Mouse (Mus musculus): ENCODE measurements around the gene 4933400A11Rik. TPM values are rescaled to one million over a fixed set of nuclear protein-coding genes. Genes with fewer than 3 reads are reported as not detected.
A peak's percentile ranks its signal among the peaks of the same experiment; 100 is the strongest.

Gene 4933400A11Rik
- polyA plus RNA-seq (2014; fragmentation: Nextera tagmentation; extraction: Ambion mirVana) = not detected in 2 replicates

DNA sequence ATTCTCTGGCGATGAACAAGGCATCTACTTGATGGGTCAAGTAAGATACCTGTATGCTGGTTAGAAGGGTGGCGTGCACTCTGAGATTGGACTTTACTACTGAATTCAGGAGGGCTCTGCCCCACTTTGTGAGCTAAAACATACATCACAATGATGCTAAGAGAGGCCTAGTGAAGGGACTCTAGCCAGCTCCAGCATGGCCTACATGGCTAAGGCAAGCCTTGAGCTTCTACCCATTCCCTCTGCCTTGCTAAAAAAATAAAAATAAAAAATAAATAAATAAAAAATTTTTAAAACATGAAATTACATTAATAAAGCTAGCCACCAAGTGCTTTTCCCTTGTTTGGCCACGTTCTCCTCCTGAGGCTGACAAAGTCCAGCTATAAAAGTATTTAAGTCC is at the start of gene 4933400A11Rik:
4933400A11Rik (minus strand) TSS at position 101 of the 400 bp plus-strand sequence.
- Histone ChIP-seq H3K9ac (replicated peaks; ENCODE audit: low read length) (no peak within 1 kb of the TSS), H3K27ac (replicated peaks; ENCODE audit: low read depth, low read length) (no peak within 1 kb of the TSS), H3K4me2 (ENCODE audit: low read length) (no peak within 1 kb of the TSS), H3K4me1 (ENCODE audit: control insufficient read depth, insufficient read depth, low read length) (no peaks in the 10 kb centered on the region), H3K4me3 (replicated peaks; ENCODE audit: low read depth, low read length) (no peak within 1 kb of the TSS), H3K27me3 (ENCODE audit: control insufficient read depth, insufficient read depth, low read length) (no peaks in the 10 kb centered on the region; the same call in 1 of the 2 replicates), H3K9me3 (ENCODE audit: control insufficient read depth, low read length) (no peaks in the 10 kb centered on the region), H3K36me3 (ENCODE audit: control insufficient read depth, insufficient read depth, low read length) (no peaks in the 10 kb centered on the region)
- DNase-seq (no peak), ATAC-seq (ENCODE audit: low FRiP score, low TSS enrichment) (no peak)
- 90% methylated on average over 3 of the region's 3 CpGs for WGBS

- H3K36me3 ChIP-seq (ENCODE audit: control insufficient read depth, insufficient read depth, low read length) = no peaks in the 10 kb centered on the region
- H3K4me1 ChIP-seq (ENCODE audit: control insufficient read depth, insufficient read depth, low read length) = 0 out of 2 replicates have a peak, but pooled peaks cover 4% of the 10 kb centered on the region
- ATAC-seq (ENCODE audit: low FRiP score, low TSS enrichment) = no peak; the same call in 1 of the 2 replicates
- WGBS = 20% methylated on average over 5 of the region's 5 CpGs
- peak overlapping the region; percentile 20 for H3K4me3 ChIP-seq (replicated peaks; ENCODE audit: low read depth, low read length)
- H3K27me3 ChIP-seq (ENCODE audit: control insufficient read depth, insufficient read depth, low read length) = no peaks in the 10 kb centered on the region
- H3K4me2 ChIP-seq (ENCODE audit: low read length) = peak overlapping the region; percentile 46
- DNase-seq = peak; percentile 29
- no peaks in the 10 kb centered on the region for H3K9me3 ChIP-seq (ENCODE audit: control insufficient read depth, low read length)
- H3K9ac ChIP-seq (replicated peaks; ENCODE audit: low read length) = peak overlapping the region; percentile 1; the same call in 1 of the 2 replicates
- H3K27ac ChIP-seq (replicated peaks; ENCODE audit: low read depth, low read length) = peak overlapping the region; percentile 78
Observed at GRCm38 (mm10) chrX:169828136-169828535, 48.7 kb upstream of the 4933400A11Rik start.

- 23% methylated on average over 7 of the region's 7 CpGs for WGBS
- Histone ChIP-seq H3K9me3 (ENCODE audit: control insufficient read depth, low read length) (no peaks in the 10 kb centered on the region), H3K9ac (replicated peaks; ENCODE audit: low read length) (peak overlapping the region; percentile 1; the same call in 1 of the 2 replicates), H3K27ac (replicated peaks; ENCODE audit: low read depth, low read length) (peak overlapping the region; percentile 78), H3K27me3 (ENCODE audit: control insufficient read depth, insufficient read depth, low read length) (no peaks in the 10 kb centered on the region), H3K36me3 (ENCODE audit: control insufficient read depth, insufficient read depth, low read length) (no peaks in the 10 kb centered on the region), H3K4me1 (ENCODE audit: control insufficient read depth, insufficient read depth, low read length) (0 out of 2 replicates have a peak, but pooled peaks cover 4% of the 10 kb centered on the region), H3K4me3 (replicated peaks; ENCODE audit: low read depth, low read length) (peak overlapping the region; percentile 20; the same call in 1 of the 2 replicates), H3K4me2 (ENCODE audit: low read length) (peak overlapping the region; percentile 46)
- DNase-seq (peak; percentile 39), ATAC-seq (ENCODE audit: low FRiP score, low TSS enrichment) (peak; percentile 43; the same call in 1 of the 2 replicates)
Observed at GRCm38 (mm10) chrX:169827720-169828119, 48.3 kb upstream of the 4933400A11Rik start.

DNA sequence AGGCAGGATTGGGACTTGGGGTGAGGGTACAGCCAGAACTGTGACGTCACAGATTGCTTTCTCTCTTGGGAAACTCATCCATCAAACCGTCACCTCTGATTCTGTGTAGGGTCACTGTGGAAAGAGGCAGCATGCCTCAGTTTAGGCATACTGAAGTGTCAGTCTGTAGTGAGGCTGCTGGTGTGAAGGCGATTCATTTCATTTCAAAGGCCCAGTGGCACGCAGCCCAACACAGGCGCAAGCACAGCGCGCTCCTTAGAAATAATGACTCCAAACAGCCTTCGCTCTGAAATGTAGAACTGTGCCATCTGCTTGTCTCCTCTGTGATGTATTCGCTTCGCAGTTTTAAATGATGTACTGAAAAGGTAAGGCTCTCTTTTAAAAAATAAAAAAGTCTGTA is 47.5 kb upstream of the 4933400A11Rik start:
- Histone ChIP-seq H3K27me3 (ENCODE audit: control insufficient read depth, insufficient read depth, low read length) (no peaks in the 10 kb centered on the region), H3K4me1 (ENCODE audit: control insufficient read depth, insufficient read depth, low read length) (0 out of 2 replicates have a peak, but pooled peaks cover 4% of the 10 kb centered on the region), H3K9ac (replicated peaks; ENCODE audit: low read length) (no peak overlapping the region), H3K4me3 (replicated peaks; ENCODE audit: low read depth, low read length) (no peak overlapping the region), H3K36me3 (ENCODE audit: control insufficient read depth, insufficient read depth, low read length) (no peaks in the 10 kb centered on the region), H3K9me3 (ENCODE audit: control insufficient read depth, low read length) (no peaks in the 10 kb centered on the region), H3K4me2 (ENCODE audit: low read length) (peak overlapping the region; percentile 32), H3K27ac (replicated peaks; ENCODE audit: low read depth, low read length) (0 out of 2 replicates have a peak overlapping the region, but pooled peaks have one; percentile 13)
- peak; percentile 62 for DNase-seq
- 29% methylated on average over 10 of the region's 10 CpGs for WGBS
- peak; percentile 43; the same call in 1 of the 2 replicates for ATAC-seq (ENCODE audit: low FRiP score, low TSS enrichment)

DNA sequence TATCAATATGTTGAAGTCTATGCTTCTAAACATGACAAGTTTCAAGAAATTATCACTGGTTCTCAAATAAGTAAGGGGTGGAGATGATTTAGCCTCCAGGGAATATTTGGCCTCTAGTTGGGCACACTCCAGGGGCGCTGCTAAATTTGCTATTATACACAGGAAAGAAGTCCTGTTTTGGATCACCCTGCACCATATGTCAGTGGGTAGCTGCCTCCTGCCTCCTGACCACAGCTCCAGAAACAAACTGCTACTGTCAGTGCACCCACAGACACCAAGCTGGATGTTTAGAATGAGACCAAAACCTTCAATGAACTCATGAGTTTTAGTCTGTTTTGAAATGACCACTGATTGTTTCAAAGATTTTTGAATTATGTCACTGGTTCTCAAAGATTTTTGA is 34.2 kb upstream of the 4933400A11Rik start:
- Histone ChIP-seq H3K4me2 (ENCODE audit: low read length) (no peak overlapping the region), H3K27ac (replicated peaks; ENCODE audit: low read depth, low read length) (no peak overlapping the region), H3K4me1 (ENCODE audit: control insufficient read depth, insufficient read depth, low read length) (no peaks in the 10 kb centered on the region), H3K4me3 (replicated peaks; ENCODE audit: low read depth, low read length) (no peak overlapping the region), H3K27me3 (ENCODE audit: control insufficient read depth, insufficient read depth, low read length) (no peaks in the 10 kb centered on the region), H3K9me3 (ENCODE audit: control insufficient read depth, low read length) (no peaks in the 10 kb centered on the region), H3K36me3 (ENCODE audit: control insufficient read depth, insufficient read depth, low read length) (no peaks in the 10 kb centered on the region), H3K9ac (replicated peaks; ENCODE audit: low read length) (no peak overlapping the region)
- DNase-seq (no peak), ATAC-seq (ENCODE audit: low FRiP score, low TSS enrichment) (no peak)
- 74% methylated on average over 1 of the region's 1 CpGs for WGBS

- WGBS = 92% methylated on average over 2 of the region's 2 CpGs
- no peak overlapping the region for H3K27ac ChIP-seq (replicated peaks; ENCODE audit: low read depth, low read length)
- no peaks in the 10 kb centered on the region for H3K36me3 ChIP-seq (ENCODE audit: control insufficient read depth, insufficient read depth, low read length)
- no peak overlapping the region for H3K9ac ChIP-seq (replicated peaks; ENCODE audit: low read length)
- H3K4me1 ChIP-seq (ENCODE audit: control insufficient read depth, insufficient read depth, low read length) = no peaks in the 10 kb centered on the region
- H3K9me3 ChIP-seq (ENCODE audit: control insufficient read depth, low read length) = no peaks in the 10 kb centered on the region
- DNase-seq (no peak), ATAC-seq (ENCODE audit: low FRiP score, low TSS enrichment) (no peak)
- H3K4me3 ChIP-seq (replicated peaks; ENCODE audit: low read depth, low read length) = no peak overlapping the region
- no peak overlapping the region for H3K4me2 ChIP-seq (ENCODE audit: low read length)
- H3K27me3 ChIP-seq (ENCODE audit: control insufficient read depth, insufficient read depth, low read length) = no peaks in the 10 kb centered on the region
Observed at GRCm38 (mm10) chrX:169811783-169812182, 32.3 kb upstream of the 4933400A11Rik start.

DNA sequence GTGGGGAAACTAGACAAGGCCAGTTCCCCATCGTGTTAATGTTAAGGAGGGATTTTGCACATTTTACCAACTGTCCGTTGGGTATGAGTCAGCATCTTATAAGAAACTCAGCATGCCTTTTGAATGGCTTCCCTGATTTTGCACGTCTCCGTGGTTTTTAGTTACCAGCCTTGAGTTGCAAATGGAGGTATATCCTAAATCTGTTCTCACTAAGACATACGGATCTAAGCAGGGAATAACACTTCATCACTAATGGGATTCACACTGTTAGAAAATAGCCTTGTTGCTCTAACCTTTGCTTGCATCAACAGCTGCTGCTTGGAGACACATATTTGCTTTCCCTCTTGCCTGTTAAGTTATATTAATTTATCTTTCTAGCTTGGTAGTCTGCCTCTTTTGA is 31.9 kb upstream of the 4933400A11Rik start:
- H3K4me1 ChIP-seq (ENCODE audit: control insufficient read depth, insufficient read depth, low read length) = no peaks in the 10 kb centered on the region
- 63% methylated on average over 5 of the region's 5 CpGs for whole genome bisulfite sequencing
- no peak overlapping the region for H3K4me3 ChIP-seq (replicated peaks; ENCODE audit: low read depth, low read length)
- no peaks in the 10 kb centered on the region for H3K36me3 ChIP-seq (ENCODE audit: control insufficient read depth, insufficient read depth, low read length)
- H3K27me3 ChIP-seq (ENCODE audit: control insufficient read depth, insufficient read depth, low read length) = no peaks in the 10 kb centered on the region
- DNase-seq = no peak
- no peak for ATAC-seq (ENCODE audit: low FRiP score, low TSS enrichment)
- H3K4me2 ChIP-seq (ENCODE audit: low read length) = no peak overlapping the region
- H3K9ac ChIP-seq (replicated peaks; ENCODE audit: low read length) = no peak overlapping the region
- no peak overlapping the region for H3K27ac ChIP-seq (replicated peaks; ENCODE audit: low read depth, low read length)
- H3K9me3 ChIP-seq (ENCODE audit: control insufficient read depth, low read length) = no peaks in the 10 kb centered on the region

GRCm38 (mm10) chrX:169807744-169808143 is 28.3 kb upstream of the 4933400A11Rik start:
- whole genome bisulfite sequencing = 71% methylated on average over 3 of the region's 3 CpGs
- no peak for ATAC-seq (ENCODE audit: low FRiP score, low TSS enrichment)
- Histone ChIP-seq H3K9me3 (ENCODE audit: control insufficient read depth, low read length) (no peaks in the 10 kb centered on the region), H3K27ac (replicated peaks; ENCODE audit: low read depth, low read length) (no peak overlapping the region), H3K4me2 (ENCODE audit: low read length) (no peak overlapping the region), H3K27me3 (ENCODE audit: control insufficient read depth, insufficient read depth, low read length) (no peaks in the 10 kb centered on the region), H3K4me1 (ENCODE audit: control insufficient read depth, insufficient read depth, low read length) (no peaks in the 10 kb centered on the region), H3K4me3 (replicated peaks; ENCODE audit: low read depth, low read length) (no peak overlapping the region), H3K36me3 (ENCODE audit: control insufficient read depth, insufficient read depth, low read length) (no peaks in the 10 kb centered on the region), H3K9ac (replicated peaks; ENCODE audit: low read length) (no peak overlapping the region)
- DNase-seq = no peak

- WGBS = 58% methylated on average over 5 of the region's 5 CpGs
Observed at GRCm38 (mm10) chrX:169805791-169806190, 26.4 kb upstream of the 4933400A11Rik start.

More at GRCm38 (mm10) chrX:169805791-169806190, 26.4 kb upstream of the 4933400A11Rik start:
- Histone ChIP-seq H3K4me3 (replicated peaks; ENCODE audit: low read depth, low read length) (no peak overlapping the region), H3K9ac (replicated peaks; ENCODE audit: low read length) (no peak overlapping the region), H3K4me2 (ENCODE audit: low read length) (no peak overlapping the region), H3K27ac (replicated peaks; ENCODE audit: low read depth, low read length) (no peak overlapping the region), H3K9me3 (ENCODE audit: control insufficient read depth, low read length) (no peaks in the 10 kb centered on the region), H3K4me1 (ENCODE audit: control insufficient read depth, insufficient read depth, low read length) (no peaks in the 10 kb centered on the region), H3K36me3 (ENCODE audit: control insufficient read depth, insufficient read depth, low read length) (no peaks in the 10 kb centered on the region), H3K27me3 (ENCODE audit: control insufficient read depth, insufficient read depth, low read length) (no peaks in the 10 kb centered on the region)
- DNase-seq (no peak), ATAC-seq (ENCODE audit: low FRiP score, low TSS enrichment) (no peak)
